Mouse (Mus musculus) intestine, embryonic 14.5 days (tissue): ENCODE data around the gene Dck. TPM values are rescaled to one million over a fixed set of nuclear protein-coding genes. Genes with fewer than 3 reads are reported as not detected.

Experiments used
- ATAC-seq: fragments of 200-750 bp; cut with Nextera tagmentation; replicated peaks from 2 replicates; pipeline ENCODE4 v1.8.0; 2017; ENCODE audit warnings: low read depth, moderate number of reproducible peaks, moderate TSS enrichment, moderate library complexity; ENCODE audit not compliant: low FRiP score, low TSS enrichment
- DNase-seq: peaks from one replicate; pipeline ENCODE4 v3.0.0-alpha.2; 2018; ENCODE audit warnings: low spot score
- H3K27ac ChIP-seq: fragments of 300-500 bp; sonication (generic); 2 replicates; pipeline ENCODE4 v1.5.1; 2014; ENCODE audit warnings: low read depth, mild to moderate bottlenecking, control low read depth
- H3K27me3 ChIP-seq: fragments of 300-500 bp; sonication (generic); replicated peaks from 2 replicates; pipeline ENCODE4 v1.6.1; 2014; ENCODE audit warnings: low read length, control low read depth; ENCODE audit not compliant: control insufficient read depth, insufficient read depth
- H3K36me3 ChIP-seq: fragments of 300-500 bp; sonication (generic); 2 replicates; pipeline ENCODE4 v1.6.1; 2014; ENCODE audit warnings: low read length, control low read depth; ENCODE audit not compliant: control insufficient read depth, insufficient read depth
- H3K4me1 ChIP-seq: fragments of 300-500 bp; sonication (generic); replicated peaks from 2 replicates; pipeline ENCODE4 v1.6.1; 2014; ENCODE audit warnings: low read length, control low read depth, mixed read lengths; ENCODE audit not compliant: control insufficient read depth, insufficient read depth
- H3K4me2 ChIP-seq: fragments of 300-500 bp; sonication (generic); 2 replicates; pipeline ENCODE4 v1.6.1; 2014; ENCODE audit warnings: low read length
- H3K4me3 ChIP-seq: fragments of 300-500 bp; sonication (generic); 2 replicates; pipeline ENCODE4 v1.5.1; 2014; ENCODE audit warnings: low read depth, low read length, control low read depth, mixed read lengths
- H3K9ac ChIP-seq: fragments of 300-500 bp; sonication (generic); 2 replicates; pipeline ENCODE4 v1.6.1; 2014; ENCODE audit warnings: mild to moderate bottlenecking, low read length
- H3K9me3 ChIP-seq: fragments of 300-500 bp; sonication (generic); 2 replicates; pipeline ENCODE4 v1.6.1; 2016; ENCODE audit warnings: low read length, control low read depth; ENCODE audit not compliant: control insufficient read depth
- WGBS: fragments of 180-500 bp; shearing (Covaris S2); extraction: QIAGEN DNeasy Blood & Tissue Kit; methylation state at CpG from one replicate; pipeline ENCODE4 v1.1.7; 2014; 5-methylcytosine and 5-hydroxymethylcytosine counted together
- polyA plus RNA-seq: library from polyadenylated mRNA; unstranded; fragments of >200 nt; fragmentation: Nextera tagmentation; extraction: Ambion mirVana; gene quantifications from 2 replicates; pipeline ENCODE4 v1.2.1, GENCODE M21; 2014

Dck gene
- polyA plus RNA-seq, 1 experiment from 2014 or later, result 49.6 TPM

DNA sequence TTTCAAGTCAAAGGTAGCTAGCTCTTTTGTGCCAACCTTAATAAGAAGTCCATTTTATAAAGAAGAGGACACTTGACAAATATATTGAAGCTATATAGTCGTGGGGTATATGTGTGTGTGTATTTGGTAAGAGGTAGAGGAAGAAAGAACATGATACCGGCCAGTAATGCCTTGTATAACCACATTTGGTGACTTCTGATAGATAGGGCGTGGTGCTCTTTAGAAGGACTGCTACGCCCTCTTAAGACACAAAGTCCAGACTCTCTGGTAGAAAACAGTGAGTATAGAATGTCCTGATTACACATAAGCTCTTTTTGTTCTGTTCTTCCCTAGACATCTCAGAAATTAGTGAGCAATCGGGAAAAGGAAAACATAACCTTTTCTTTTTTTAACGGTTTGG is 3.4 kb downstream of the Dck start:
- H3K27me3 ChIP-seq, result no peaks in the 10 kb centered on the region
- no peaks in the 10 kb centered on the region for H3K9me3 ChIP-seq
- no peak overlapping the region for H3K27ac ChIP-seq
- peaks cover 21% of the 10 kb centered on the region for H3K36me3 ChIP-seq
- DNase-seq, result no peak
- H3K4me1 ChIP-seq, result peaks cover 8% of the 10 kb centered on the region; the same call in 1 of the 2 replicates
- no peak for ATAC-seq
- WGBS, result 85% methylated on average over 6 of the region's 6 CpGs
- H3K4me2 ChIP-seq, result no peak overlapping the region
- H3K9ac ChIP-seq, result no peak overlapping the region
- H3K4me3 ChIP-seq, result no peak overlapping the region

DNA sequence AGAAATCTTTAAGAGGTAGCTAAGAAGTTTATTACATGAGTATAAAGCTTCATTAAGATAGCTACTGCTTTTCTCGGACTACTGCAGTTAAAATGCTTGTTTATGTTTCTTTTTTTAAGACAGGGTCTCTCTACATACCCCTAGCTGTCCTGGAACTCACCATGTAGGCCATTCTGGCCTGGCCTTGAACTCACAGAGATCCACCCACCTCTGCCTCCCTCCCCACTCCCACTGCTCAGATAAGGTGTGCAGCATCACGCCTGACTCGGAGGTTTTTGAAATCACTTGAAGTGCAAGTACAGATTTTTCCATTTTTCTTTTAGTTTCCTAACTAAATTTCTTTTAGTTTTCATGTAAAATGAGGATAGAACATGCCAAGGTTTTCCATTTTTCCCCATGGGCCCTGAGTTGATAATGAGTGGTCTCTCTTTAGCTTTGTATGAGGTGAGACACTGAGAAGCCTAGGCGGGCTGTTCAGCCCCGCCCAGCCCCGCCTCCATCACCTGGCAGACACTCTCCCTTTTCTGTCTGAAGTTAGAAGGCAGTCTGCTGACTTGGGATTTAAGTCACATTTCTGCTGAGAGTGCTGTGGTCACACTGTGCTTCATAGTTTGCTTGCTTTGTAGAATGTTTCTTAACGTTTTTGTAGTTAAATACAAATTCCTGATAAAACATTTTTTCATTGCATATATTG is 17.4 kb downstream of the Dck start:
- ATAC-seq (no peak; the same call in 1 of the 2 replicates), DNase-seq (no peak)
- Histone ChIP-seq H3K4me1 (no peaks in the 10 kb centered on the region), H3K27ac (no peak overlapping the region), H3K4me3 (no peak overlapping the region), H3K4me2 (no peak overlapping the region), H3K9ac (no peak overlapping the region), H3K27me3 (no peaks in the 10 kb centered on the region), H3K9me3 (no peaks in the 10 kb centered on the region), H3K36me3 (peaks cover 71% of the 10 kb centered on the region)
- WGBS, result 66% methylated on average over 7 of the region's 7 CpGs

DNA sequence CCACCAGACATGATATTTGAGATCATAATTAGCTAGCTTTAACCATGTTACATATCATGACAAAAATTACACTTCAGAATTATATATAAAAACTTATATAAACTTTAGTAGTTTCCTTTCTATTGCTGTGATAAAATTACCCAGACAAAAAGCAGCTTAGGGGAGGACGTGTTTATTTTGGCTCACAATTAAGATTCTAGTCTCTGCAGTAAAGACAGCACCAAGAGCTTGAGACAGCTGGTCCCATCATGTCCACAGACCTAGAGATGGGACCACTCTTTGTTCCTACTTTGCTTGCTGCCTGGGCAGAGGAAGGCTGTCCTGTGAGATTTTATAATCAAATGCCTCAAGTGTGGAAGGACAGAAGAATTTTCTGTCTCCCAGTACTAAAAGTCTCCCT is 20.3 kb downstream of the Dck start:
- WGBS, result 96% methylated on average over 1 of the region's 1 CpGs

DNA sequence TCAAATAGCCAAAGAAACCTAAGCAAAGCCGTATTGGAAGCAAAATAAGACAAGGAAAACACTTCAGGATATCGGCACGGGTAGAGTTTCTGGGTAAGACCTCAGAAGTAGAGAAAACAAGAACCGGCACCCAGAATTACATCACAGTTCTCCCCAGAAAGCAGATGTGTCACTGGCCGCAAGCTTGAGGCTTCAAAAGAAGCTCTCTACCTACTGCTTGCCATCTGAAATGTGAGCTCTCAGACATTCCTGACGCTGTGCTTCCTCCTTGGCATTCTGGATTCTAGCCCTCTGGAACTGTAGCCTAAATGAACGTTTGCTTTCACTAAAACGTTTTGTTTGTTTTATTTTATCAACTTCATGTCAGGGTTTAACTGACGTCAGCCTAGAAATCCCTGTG is 25.9 kb downstream of the Dck start:
- Histone ChIP-seq H3K9ac (no peak overlapping the region), H3K4me2 (no peak overlapping the region), H3K4me1 (no peaks in the 10 kb centered on the region), H3K4me3 (no peak overlapping the region), H3K27me3 (no peaks in the 10 kb centered on the region), H3K9me3 (no peaks in the 10 kb centered on the region), H3K27ac (no peak overlapping the region), H3K36me3 (peaks cover 5% of the 10 kb centered on the region)
- 37% methylated on average over 9 of the region's 9 CpGs for WGBS
- ATAC-seq, result no peak
- DNase-seq, result no peak

More for the DNA sequence above, 20.3 kb downstream of the Dck start:
- Histone ChIP-seq H3K9me3 (no peaks in the 10 kb centered on the region), H3K27me3 (no peaks in the 10 kb centered on the region), H3K4me3 (no peak overlapping the region), H3K9ac (no peak overlapping the region), H3K27ac (no peak overlapping the region), H3K36me3 (peaks cover 52% of the 10 kb centered on the region), H3K4me2 (no peak overlapping the region), H3K4me1 (no peaks in the 10 kb centered on the region)
- ATAC-seq, result no peak
- DNase-seq, result no peak

DNA sequence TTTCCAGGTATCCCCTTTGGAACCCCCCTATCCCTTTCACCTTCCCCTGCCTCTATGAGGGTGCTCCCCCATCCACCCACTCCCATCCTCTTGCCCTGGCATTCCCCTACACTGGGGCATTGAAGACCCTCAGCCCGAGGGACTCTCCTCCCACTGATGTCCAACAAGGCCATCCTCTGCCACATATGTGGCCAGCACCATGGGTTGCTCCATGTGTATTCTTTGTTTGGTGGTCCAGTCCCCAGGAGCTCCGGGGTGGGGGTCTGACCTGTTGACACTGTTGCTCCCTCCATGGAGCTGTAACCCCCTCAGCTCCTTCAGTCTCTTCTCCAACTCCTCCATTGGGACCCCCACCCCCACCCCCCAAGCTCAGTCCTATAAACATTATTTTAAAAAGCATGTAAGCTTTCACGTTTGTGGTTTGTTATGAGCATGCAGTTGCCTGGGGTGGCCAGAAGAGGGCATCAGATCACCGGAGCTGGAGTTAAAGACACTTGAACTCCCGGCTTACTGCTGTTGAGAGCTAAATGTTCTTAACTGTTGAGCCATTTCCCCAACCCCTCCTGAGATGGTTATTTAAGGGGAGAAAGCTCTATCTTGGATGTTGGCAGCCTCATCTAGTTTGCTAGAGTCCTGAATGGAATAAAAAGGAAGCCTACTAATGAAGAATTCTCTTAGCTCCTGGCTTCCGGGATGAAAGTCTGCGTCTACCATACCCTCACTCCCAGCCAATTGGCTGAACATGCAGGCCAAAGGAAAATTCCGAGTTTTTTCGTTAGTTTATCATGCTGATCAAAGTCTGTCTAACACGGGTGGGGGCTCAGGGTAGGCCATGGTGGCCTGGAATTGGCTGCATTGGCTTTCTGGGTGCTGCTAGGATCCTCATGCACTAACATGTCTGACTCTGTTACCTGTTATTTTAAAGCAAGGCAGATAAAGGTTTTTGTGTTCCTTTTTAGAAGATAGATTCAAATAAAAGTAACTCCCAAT is 26.8 kb downstream of the Dck start:
- 39% methylated on average over 10 of the region's 10 CpGs for WGBS
- ATAC-seq, result no peak
- no peak overlapping the region for H3K4me2 ChIP-seq
- no peak overlapping the region for H3K4me3 ChIP-seq
- H3K9me3 ChIP-seq, result no peaks in the 10 kb centered on the region
- H3K4me1 ChIP-seq, result no peaks in the 10 kb centered on the region
- no peak overlapping the region for H3K9ac ChIP-seq
- no peak overlapping the region for H3K27ac ChIP-seq
- H3K27me3 ChIP-seq, result no peaks in the 10 kb centered on the region
- peak; percentile 74 for DNase-seq
- H3K36me3 ChIP-seq, result no peaks in the 10 kb centered on the region

DNA sequence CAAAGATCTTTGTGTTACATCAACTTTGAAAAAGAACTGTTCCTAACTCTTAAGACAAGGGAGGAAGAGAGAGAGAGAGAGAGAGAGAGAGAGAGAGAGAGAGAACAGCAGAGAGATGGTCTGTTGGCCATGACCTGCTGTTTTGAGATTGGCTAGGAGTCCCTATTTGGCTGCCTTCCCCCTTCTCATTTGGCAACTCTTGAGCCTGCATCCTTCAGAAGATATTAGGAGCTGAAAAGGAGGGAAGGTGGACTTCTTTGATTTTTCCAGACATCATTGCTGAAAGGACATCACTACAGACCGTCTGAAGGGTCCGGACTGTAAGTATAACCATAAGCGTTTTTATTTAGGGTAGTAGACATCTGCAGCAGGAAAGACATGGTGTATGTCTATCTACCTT is 28.9 kb downstream of the Dck start:
- DNase-seq (no peak), ATAC-seq (no peak)
- WGBS, result 93% methylated on average over 3 of the region's 3 CpGs
- Histone ChIP-seq H3K9me3 (no peaks in the 10 kb centered on the region), H3K4me3 (no peak overlapping the region), H3K4me2 (no peak overlapping the region), H3K9ac (no peak overlapping the region), H3K36me3 (no peaks in the 10 kb centered on the region), H3K27ac (no peak overlapping the region), H3K4me1 (no peaks in the 10 kb centered on the region), H3K27me3 (no peaks in the 10 kb centered on the region)

DNA sequence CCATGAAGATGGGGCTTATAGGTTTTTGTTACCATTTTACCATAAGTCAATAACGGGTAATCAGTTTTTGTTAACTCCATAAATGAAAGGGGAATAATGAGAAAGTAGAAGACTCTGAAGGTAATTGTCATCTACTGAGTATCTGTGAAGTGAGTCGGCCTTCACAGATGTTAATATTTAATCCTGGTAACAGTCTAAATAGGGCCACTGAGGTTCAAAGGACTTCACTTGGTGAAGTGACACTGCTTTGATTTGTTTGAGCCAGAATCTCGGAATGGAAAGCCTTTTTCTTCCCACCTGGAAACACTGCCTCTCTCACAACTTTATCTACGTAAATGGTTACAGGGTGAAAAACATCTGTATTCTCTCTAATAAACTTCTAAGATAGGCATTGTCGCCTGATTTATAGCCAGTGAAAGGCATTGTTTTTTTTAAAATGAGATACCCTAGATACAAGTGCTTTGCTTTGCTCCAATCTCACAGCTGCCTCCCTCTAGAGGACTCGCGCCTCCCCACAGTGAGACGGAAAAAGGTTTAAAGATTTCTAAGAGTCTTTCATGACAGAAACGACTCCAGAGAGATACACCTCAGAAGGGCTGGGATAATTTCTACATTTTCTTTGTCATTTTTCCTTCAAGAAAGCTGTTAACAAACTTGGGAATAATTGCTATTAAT is 31.3 kb downstream of the Dck start:
- Histone ChIP-seq H3K4me1 (no peaks in the 10 kb centered on the region), H3K4me3 (no peak overlapping the region), H3K36me3 (no peaks in the 10 kb centered on the region), H3K4me2 (peak overlapping the region; percentile 0; the same call in 1 of the 2 replicates), H3K27ac (no peak overlapping the region), H3K9ac (no peak overlapping the region), H3K27me3 (no peaks in the 10 kb centered on the region), H3K9me3 (no peaks in the 10 kb centered on the region)
- WGBS, result 47% methylated on average over 9 of the region's 9 CpGs
- no peak for DNase-seq
- ATAC-seq, result no peak

DNA sequence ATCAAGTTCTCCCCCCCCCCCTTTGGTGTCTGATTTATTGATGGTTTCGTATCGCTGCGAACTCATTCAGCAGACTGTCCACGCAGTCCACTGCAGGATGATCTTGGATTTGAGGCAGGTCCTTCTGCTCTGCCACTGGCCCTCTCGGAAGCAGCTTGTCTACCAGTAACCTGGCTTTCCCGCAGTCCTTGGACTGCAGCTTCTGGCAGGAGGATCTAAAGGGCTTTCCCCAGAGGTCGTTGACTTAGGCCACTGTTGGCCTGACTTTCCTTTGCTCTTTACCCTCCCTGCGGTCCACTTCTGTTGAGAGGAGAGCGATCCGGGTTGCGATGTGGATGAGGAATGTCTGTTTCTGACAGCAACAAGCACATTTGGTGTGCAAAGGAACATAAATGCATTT is 31.8 kb downstream of the Dck start:
- H3K4me2 ChIP-seq, result peak overlapping the region; percentile 0; the same call in 1 of the 2 replicates
- no peak overlapping the region for H3K4me3 ChIP-seq
- ATAC-seq (no peak), DNase-seq (no peak)
- no peaks in the 10 kb centered on the region for H3K36me3 ChIP-seq
- no peaks in the 10 kb centered on the region for H3K9me3 ChIP-seq
- H3K27ac ChIP-seq, result no peak overlapping the region
- WGBS, result 43% methylated on average over 11 of the region's 11 CpGs
- no peaks in the 10 kb centered on the region for H3K4me1 ChIP-seq
- H3K9ac ChIP-seq, result no peak overlapping the region
- H3K27me3 ChIP-seq, result no peaks in the 10 kb centered on the region
